Mouse (Mus musculus) hindbrain, embryonic 10.5 days (tissue): Measurements from ENCODE around the gene Trim80. TPM values are rescaled to one million over a fixed set of nuclear protein-coding genes. Genes with fewer than 3 reads are reported as not detected.
"Not testable (repeated sequence)": the region's sequence is repeated elsewhere in the genome, so short reads cannot be mapped to it uniquely, and the experiment has no call there.

Source experiments
- DNase-seq: peaks from one replicate; pipeline ENCODE4 v3.0.0-alpha.2; 2017; ENCODE audit warnings: low spot score
- H3K27ac ChIP-seq: fragments of 300-500 bp; sonication (generic); 2 replicates; pipeline ENCODE4 v1.5.1; 2016; ENCODE audit warnings: mild to moderate bottlenecking, moderate library complexity
- H3K27me3 ChIP-seq: fragments of 300-500 bp; sonication (generic); 2 replicates; pipeline ENCODE4 v1.6.1; 2016; ENCODE audit warnings: mild to moderate bottlenecking; ENCODE audit not compliant: poor library complexity, insufficient read depth, severe bottlenecking
- H3K36me3 ChIP-seq: fragments of 300-500 bp; sonication (generic); 2 replicates; pipeline ENCODE4 v1.6.1; 2016; ENCODE audit warnings: mild to moderate bottlenecking, moderate library complexity
- H3K4me1 ChIP-seq: fragments of 300-500 bp; sonication (generic); replicated peaks from 2 replicates; pipeline ENCODE4 v1.6.1; 2016; ENCODE audit warnings: mild to moderate bottlenecking
- H3K4me3 ChIP-seq: fragments of 300-500 bp; sonication (generic); 2 replicates; pipeline ENCODE4 v1.5.1; 2016; ENCODE audit warnings: mild to moderate bottlenecking, moderate library complexity
- H3K9me3 ChIP-seq: fragments of 300-500 bp; sonication (generic); 2 replicates; pipeline ENCODE4 v1.6.1; 2016; ENCODE audit warnings: mild to moderate bottlenecking, moderate library complexity
- WGBS: fragments of 180-500 bp; shearing (Covaris S2); methylation state at CpG from one replicate; pipeline ENCODE4 v1.1.7; 2016; 5-methylcytosine and 5-hydroxymethylcytosine counted together
- polyA plus RNA-seq: library from polyadenylated mRNA; unstranded; fragments of >200 nt; fragmentation: Nextera tagmentation; extraction: Ambion mirVana; gene quantifications from 2 replicates; pipeline ENCODE4 v1.2.1, GENCODE M21; 2016

Trim80 gene
- polyA plus RNA-seq, 1 experiment from 2014 or later: 0.08 TPM

- DNase-seq: peak; percentile 85
- H3K4me3 ChIP-seq: peak within 1 kb of the TSS; percentile 80
- peaks cover 7% of the 10 kb centered on the region for H3K27me3 ChIP-seq
- peak within 1 kb of the TSS; percentile 91 for H3K27ac ChIP-seq
- H3K4me1 ChIP-seq: peaks cover 30% of the 10 kb centered on the region
- no peaks in the 10 kb centered on the region for H3K9me3 ChIP-seq
- H3K36me3 ChIP-seq: peaks cover 26% of the 10 kb centered on the region
- WGBS: under 1% methylated on average over 43 of the region's 43 CpGs
Observed at GRCm38 (mm10) chr11:115491356-115492083, 51.2 kb downstream of the Trim80 start, which contains the start of gene Nt5c. Gene Nt5c (minus strand): TSS chr11:115491862.

GRCm38 (mm10) chr11:115492387-115492786 lies 52.0 kb downstream of the Trim80 start:
- WGBS: 43% methylated on average over 6 of the region's 6 CpGs
- H3K4me3 ChIP-seq: peak overlapping the region; percentile 80

GRCm38 (mm10) chr11:115496559-115496958 lies 56.2 kb downstream of the Trim80 start:
- H3K27me3 ChIP-seq, H3K4me3 ChIP-seq, H3K27ac ChIP-seq, DNase-seq, H3K9me3 ChIP-seq: not testable (repeated sequence)
- H3K4me1 ChIP-seq: peaks cover 13% of the 10 kb centered on the region
- 90% methylated on average over 9 of the region's 9 CpGs for WGBS
- H3K36me3 ChIP-seq: peaks cover 53% of the 10 kb centered on the region

More at GRCm38 (mm10) chr11:115492387-115492786, 52.0 kb downstream of the Trim80 start:
- Histone ChIP-seq H3K27ac (no peak overlapping the region), H3K27me3 (peaks cover 7% of the 10 kb centered on the region), H3K36me3 (peaks cover 34% of the 10 kb centered on the region), H3K4me1 (peaks cover 30% of the 10 kb centered on the region), H3K9me3 (no peaks in the 10 kb centered on the region)
- no peak for DNase-seq

Other genes starting within 250 kb of the Trim80 start
- 0.14 and 0.18 TPM in 2 replicates for gene Grin2c, start 173.3 kb upstream of the Trim80 start, polyA plus RNA-seq
- gene Fdxr, start 163.5 kb upstream of the Trim80 start, polyA plus RNA-seq: 17.7 TPM in 2 replicates
- gene Fads6, start 142.9 kb upstream of the Trim80 start, polyA plus RNA-seq: 0.27 and 0.47 TPM in 2 replicates
- not detected in 2 replicates for gene Otop2, start 133.4 kb upstream of the Trim80 start, polyA plus RNA-seq
- 0.10 TPM in 1 of 2 replicates, not detected in the other for gene Ush1g, start 118.5 kb upstream of the Trim80 start, polyA plus RNA-seq
- gene Otop3, start 105.8 kb upstream of the Trim80 start, polyA plus RNA-seq: 0.08 TPM in 1 of 2 replicates, not detected in the other
- gene Hid1, start 72.8 kb upstream of the Trim80 start, polyA plus RNA-seq: 11.3 and 14.8 TPM in 2 replicates
- gene Cdr2l, start 58.6 kb upstream of the Trim80 start, polyA plus RNA-seq: 16.1 and 21.4 TPM in 2 replicates
- 228 and 253 TPM in 2 replicates for gene Mrpl58, start 36.8 kb upstream of the Trim80 start, polyA plus RNA-seq
- gene Atp5h, start 20.6 kb upstream of the Trim80 start, polyA plus RNA-seq: 878 and 961 TPM in 2 replicates
- gene Kctd2, start 20.4 kb upstream of the Trim80 start, polyA plus RNA-seq: 15.0 and 20.1 TPM in 2 replicates
- not detected in 2 replicates for gene Slc16a5, start 21.9 kb downstream of the Trim80 start, polyA plus RNA-seq
- 8.1 and 10.8 TPM in 2 replicates for gene Armc7, start 35.1 kb downstream of the Trim80 start, polyA plus RNA-seq
- gene Nt5c, start 51.3 kb downstream of the Trim80 start, polyA plus RNA-seq: 93.3 and 98.0 TPM in 2 replicates
- 778 and 995 TPM in 2 replicates for gene Jpt1, start 73.8 kb downstream of the Trim80 start, polyA plus RNA-seq
- gene Sumo2, start 95.7 kb downstream of the Trim80 start, polyA plus RNA-seq: 1,372 and 1,467 TPM in 2 replicates
- gene Nup85, start 123.9 kb downstream of the Trim80 start, polyA plus RNA-seq: 192 and 243 TPM in 2 replicates
- 104 and 112 TPM in 2 replicates for gene Mrps7, start 163.4 kb downstream of the Trim80 start, polyA plus RNA-seq
- 35.1 and 37.6 TPM in 2 replicates for gene Gga3, start 163.5 kb downstream of the Trim80 start, polyA plus RNA-seq
- gene Mif4gd, start 172.4 kb downstream of the Trim80 start, polyA plus RNA-seq: 16.3 and 20.6 TPM in 2 replicates
- 23.7 and 24.7 TPM in 2 replicates for gene Slc25a19, start 187.8 kb downstream of the Trim80 start, polyA plus RNA-seq